Mouse (Mus musculus): Measurements from ENCODE around the gene Ppfibp2.

DNA sequence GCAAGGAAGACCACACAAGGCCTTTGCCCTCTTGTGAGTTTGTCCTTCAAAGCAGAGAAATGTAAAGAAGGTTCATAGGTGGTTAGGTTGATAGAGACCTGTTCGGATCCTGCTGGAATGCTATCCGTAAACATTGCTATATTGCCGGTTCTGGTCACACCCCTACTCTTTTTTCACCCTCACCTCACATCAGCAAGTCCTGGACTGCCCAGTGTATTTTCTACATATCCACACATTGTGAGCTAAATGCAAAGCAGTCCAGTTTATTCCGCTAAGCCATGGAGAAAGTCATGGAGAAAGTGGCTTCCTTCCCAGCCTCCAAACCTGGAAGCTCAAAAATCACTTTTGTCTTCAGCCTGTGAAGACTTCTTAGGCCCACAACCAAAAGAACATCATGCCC is 154.7 kb downstream of the Ppfibp2 start:
- no peak for TF ChIP-seq GATA1 (IDR thresholded peaks at IDR 0.05; ENCODE audit: low read length)
- no peak for TF ChIP-seq TAL1 (IDR thresholded peaks at IDR 0.05; ENCODE audit: low read length)

All from erythroblast, embryonic 14.5 days (primary cell).